Mouse (Mus musculus) ZHBTc4 (cell line): ENCODE data around the gene Mgat4a.

Experiments
- DNase-seq: peaks from one replicate; pipeline ENCODE4 v3.0.0-alpha.2; 2011; ENCODE audit warnings: low read depth, low spot score

The Mgat4a gene

DNA sequence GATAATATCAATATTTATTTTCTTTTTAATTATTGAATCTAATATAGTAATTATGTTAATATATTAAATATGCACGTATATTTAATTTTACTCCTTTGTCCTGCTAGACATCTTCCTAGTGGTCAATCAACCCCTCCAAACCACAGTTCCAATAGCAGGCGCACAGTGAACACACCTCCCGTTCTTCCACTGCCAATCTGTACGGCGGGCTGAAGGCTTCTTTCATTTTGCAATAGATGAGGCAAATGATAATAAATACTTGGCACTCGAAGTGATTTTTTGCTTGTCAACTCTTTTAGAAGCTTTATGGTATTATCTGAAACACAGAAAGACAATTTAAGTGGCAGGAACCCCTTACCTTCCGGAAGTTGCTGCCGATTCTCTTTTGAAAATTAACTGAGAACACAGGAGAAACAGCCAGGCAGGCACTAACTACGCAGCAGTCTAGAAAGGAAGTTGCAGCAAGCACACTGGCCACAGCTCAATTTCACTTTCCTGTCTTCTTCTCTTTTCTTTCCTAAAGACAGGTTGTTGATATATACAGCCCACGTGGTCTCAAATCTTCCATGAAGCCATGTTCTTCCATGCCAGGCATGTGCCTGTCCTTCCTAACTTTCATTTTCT lies 45.0 kb downstream of the Mgat4a start:
- DNase-seq, result no peak

DNA sequence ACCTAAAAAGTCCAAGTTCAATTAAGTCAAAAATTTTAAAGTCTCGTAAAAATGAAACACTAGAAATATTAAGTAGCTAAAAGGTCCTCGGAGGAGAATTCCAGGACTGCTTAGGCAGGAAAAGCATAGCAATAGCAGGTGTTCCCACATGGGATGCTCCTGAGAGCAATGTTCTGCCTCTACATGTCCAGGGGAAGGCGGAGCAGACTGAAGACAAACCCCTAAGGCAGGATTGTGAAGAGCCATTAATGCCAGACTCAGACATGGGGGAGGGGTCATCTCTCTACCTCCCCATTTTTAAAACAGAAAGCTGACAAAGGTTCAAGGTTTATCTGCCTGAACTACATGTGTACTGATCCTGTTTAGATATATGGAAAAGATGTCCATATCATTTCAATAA lies 45.7 kb downstream of the Mgat4a start:
- peak; percentile 55 for DNase-seq

DNA sequence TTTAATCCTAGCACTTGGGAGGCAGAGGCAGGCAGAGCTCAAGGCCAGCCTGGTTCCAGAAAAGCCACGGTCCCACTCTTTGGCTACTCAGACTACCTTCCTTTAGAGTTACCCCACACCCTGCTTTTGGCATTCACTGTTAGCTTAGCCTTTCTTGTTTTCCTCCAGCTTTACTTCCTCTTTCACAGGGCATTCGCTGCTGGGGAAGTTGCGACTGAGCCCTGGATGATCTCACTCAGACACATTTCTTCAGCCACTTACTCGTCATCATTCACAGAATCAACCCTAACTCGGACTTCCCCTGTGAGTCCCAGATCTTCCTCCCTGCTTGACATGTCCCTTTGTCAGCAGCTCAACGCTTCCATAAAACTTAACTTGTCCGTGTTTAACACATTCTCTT lies 49.1 kb downstream of the Mgat4a start:
- no peak for DNase-seq

DNA sequence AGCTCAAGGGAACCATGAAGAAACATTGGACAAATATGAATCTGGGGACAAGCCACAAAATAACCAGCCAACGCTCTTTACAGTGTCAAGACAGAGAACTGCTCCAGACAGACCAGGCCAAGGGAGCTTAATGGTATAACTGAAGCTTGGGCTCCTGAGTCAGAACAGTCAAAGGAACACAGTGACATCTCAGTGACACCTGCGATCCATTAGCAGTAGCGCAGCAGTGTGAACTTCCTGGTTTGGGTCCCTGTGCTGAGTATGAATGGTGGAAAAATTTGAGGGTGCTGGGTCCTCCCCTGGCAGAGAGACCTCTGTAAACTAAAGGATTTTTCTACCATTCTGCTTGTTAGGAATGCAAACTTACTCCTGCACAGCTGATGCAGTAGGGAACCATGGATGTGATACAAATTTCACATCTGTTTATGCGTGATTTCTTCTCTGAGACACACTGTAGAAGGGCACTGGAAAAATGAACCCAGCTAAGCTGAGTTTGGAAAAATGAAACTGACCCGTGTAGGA lies 50.1 kb downstream of the Mgat4a start:
- no peak for DNase-seq

DNA sequence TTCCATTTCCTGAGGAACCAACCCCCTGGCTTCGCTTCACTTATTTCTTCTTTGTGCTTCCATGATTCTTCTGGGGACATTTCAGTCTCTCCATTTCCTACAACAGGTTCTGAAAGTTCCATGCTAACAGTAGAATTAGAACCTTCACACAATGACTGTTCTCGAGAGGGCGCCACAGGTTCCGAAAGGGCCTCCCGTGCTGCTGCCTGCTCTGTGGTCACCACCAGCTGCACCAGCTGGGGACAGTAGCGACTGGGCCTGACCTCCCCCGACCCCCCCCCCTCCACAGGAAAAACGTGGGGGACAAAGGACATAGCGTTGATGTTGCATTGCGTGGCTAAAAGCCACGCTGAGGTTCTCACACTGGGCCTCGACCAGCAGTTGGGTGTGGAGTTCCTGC lies 52.3 kb downstream of the Mgat4a start:
- no peak for DNase-seq

DNA sequence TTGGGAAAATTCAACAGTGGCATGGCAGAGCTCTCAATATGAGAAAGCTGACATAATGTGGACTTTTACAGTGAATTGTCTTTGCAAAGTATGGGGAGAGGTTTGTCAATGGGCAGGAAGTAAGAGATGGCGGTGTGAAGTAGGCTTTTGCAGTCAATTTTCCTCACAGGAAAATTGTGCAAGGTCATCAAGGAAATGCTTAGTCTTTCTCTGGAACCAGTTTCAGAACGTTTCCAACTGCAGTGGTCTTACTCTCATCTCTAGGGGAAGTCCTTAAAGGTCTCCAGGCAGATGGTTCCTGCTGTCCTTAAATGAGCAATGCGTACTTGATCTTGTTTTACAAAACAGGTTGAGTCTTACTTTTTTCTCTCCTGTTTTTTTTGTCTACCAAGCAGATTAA lies 53.8 kb downstream of the Mgat4a start:
- DNase-seq, result no peak

DNA sequence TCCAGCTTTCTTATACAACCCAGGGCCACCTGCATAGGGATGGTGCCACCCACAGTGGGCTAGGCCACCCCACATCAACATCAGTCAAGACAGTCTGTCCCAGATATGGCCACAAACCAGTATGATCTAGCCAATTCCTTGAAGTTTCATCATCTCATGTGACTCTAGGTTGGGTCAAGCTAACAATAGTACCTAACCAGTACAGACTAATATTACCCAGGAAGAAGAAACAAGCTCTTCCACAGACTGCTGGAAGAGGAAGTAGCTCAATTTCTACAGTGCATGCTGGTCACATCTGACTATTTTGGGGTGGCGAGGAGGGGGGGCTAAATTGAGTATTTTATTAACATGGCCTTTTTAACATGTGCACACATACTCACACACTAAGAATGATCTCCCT lies 54.4 kb downstream of the Mgat4a start:
- DNase-seq, result no peak

DNA sequence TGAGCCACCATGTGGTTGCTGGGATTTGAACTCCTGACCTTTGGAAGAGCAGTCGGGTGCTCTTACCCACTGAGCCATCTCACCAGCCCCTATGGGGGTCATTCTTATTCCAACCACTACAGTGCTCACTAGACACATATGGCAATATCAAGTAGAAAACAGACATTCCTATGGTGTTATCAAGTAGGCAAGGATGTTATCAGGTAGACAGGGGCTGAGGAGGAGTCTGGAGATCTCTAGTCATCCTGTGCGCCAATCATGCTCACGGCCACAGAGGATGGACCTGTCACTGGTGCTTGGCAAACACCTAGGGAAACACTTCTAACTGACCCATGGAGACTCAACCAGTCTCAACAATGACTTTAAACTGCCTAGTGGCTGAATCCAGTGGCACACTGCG lies 56.2 kb downstream of the Mgat4a start:
- DNase-seq, result no peak

DNA sequence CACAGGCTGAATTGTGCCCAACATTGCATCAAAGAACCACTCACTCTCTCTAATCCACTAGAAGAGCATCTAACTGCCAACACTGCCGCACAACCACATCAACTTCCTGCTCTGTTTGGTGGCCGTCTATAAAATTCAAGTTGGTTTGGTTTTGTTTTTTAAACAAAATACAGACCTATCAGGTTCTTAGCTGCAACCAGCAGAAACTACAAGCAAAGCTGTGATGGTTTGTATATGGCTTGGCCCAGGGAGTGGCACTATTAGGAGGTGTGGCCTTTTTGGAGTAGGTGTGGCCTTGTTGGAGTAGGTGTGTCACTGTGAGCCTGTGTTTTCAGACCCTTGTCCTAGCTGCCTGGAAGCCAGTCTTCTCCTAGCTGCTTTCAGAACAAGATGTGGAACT lies 59.5 kb downstream of the Mgat4a start:
- DNase-seq, result peak; percentile 18

DNA sequence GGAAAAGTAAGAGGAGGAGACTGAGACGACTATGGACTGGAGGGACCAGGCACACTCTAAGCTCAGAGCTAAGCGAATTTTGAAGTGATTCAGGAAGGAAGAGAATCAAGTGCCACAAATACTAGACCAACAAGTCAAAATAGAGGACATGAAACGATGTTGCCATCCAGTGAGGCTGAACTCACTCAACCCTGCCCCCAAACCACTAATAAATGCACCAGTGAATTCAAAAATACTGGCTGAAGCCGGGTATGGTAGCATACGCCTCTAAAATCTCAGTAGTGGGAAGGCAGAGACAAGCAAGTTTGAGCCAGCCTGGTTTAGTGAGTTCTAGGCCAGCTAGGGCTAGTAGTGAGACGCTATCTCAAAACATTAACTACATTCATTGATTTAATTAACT lies 60.1 kb downstream of the Mgat4a start:
- no peak for DNase-seq

DNA sequence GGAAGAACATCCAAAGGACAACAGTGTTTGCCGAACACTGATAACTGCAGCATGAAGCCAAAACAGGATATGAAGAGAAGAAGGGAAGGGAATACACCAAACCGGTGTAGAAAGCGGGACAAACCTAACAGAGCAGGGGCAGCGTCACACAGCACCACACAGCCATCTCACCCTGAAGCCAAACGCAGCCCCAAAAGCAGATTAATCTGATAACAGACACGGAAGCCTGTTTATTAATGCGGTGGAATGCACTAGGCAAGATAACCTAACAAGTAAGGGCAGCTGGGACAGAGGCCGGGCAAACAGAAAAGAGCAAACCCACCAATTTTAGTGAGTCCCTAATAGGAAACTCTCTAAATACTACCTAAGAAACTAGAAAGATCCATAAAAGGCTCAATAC lies 61.1 kb downstream of the Mgat4a start:
- no peak for DNase-seq

DNA sequence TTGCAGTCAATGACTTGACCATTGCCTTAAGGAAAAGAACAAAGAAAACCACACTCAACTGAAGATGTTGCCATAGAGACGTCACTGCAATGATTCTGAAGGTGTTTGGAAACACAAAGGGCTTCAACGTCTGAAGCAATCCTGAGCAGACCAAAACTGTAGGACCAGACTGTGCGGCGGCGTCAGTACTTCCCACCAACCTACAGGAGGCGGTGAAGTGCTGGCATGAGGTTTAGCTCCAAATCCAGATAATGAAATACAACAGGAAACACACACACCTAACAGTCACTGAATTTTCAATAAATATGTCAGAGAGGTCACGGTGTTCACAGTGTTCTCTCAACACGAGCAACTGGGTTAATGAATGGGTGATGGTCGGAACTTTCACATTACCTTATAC lies 61.7 kb downstream of the Mgat4a start:
- peak; percentile 55 for DNase-seq

DNA sequence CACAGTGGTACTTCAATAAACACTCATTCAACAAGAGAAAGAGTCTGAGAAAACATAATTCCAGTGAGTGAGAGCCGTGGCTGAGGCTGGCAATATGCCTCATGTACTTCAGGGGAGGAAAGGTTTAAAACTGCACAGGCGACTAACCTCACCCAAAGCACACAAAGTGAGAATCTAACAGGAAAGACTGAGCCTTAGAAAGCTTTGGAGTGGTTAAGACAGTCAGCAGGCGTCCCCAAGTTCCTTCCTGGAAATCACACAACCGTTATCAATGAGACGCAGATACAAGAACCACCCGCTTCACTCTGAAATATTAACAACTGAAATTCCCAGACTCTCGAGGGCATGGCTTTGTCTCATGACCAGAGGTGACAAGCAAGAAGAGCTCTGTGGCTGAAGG lies 62.4 kb downstream of the Mgat4a start:
- no peak for DNase-seq

DNA sequence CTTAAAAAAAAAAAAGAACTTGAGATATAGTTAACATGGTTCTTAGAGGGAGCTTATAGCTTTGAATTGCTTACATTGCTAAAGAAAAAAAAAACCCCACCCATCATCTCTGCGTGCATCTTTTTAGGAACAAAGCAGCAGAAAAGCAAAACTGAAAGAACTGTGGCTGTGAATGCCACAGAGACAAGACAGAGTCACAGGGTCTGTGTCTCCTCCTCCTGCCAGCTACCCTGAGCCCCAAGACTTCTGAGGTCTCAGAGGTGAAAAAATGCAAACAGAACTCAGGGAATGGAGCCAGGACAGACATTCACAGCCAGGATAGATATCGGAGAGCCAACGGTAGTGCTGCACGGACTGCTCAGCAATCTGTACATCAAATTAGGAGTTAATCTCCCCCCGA lies 62.9 kb downstream of the Mgat4a start:
- DNase-seq, result no peak

DNA sequence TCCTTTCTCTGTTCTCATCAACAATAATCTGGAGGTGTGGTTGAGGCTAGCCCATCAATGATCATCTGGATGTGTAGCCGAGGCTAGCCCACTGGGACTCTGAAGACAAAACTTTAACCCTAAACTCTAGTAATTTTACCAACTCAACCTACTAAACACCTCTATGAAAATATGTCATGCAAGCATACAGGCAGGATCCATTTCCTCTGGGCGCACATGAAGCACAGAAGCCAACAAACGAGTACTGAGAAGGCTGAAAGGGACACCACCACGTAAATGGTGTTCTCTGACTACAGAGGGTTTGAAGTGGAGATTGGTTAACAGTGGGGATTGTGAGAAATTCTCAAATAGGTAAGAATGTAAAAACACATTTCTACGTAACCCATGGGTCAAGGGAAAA lies 63.6 kb downstream of the Mgat4a start:
- DNase-seq, result no peak

DNA sequence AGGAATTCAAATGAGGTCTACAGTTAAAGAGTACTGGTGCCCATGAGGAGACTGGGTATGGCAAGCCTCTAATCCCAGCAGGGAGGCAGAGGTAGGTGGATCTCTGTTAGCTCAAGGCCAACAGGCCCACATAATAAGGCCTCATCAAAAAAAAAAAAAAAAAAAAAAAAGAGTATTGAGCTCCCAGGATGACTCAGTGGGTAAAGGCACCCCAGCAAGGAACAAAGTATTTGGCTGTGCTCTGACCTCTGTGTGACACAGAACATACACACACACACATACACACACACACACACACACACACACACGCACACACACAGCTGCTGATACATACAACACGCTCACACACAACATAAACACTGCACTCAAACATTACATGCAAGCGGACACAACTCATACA lies 65.5 kb downstream of the Mgat4a start:
- DNase-seq, result no peak

DNA sequence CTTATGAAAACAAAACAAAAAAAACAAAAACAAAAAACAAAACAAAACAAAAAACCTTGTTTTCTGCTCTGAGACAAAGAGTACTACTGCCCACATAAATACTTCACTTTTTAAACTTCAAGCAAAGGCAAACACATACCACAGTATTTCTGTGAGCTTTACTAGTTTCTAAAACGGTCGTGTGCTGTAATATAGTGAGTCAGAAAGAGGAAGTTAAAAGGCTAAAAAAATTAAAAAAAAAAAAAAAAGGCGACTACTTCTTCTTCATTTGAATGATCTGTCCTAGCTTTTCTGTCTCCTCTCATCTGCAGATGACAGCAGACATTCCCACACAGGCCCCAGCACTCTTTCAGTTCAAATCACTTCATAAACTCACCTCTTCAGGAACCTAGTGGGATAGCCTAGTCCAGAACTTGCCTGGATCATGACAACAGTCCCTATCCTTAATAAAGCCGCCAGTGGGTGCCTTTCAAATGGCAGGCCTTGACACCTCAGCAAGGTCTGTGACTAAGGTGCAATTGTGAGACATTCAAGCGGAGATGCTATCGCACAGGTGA lies 66.1 kb downstream of the Mgat4a start:
- no peak for DNase-seq

DNA sequence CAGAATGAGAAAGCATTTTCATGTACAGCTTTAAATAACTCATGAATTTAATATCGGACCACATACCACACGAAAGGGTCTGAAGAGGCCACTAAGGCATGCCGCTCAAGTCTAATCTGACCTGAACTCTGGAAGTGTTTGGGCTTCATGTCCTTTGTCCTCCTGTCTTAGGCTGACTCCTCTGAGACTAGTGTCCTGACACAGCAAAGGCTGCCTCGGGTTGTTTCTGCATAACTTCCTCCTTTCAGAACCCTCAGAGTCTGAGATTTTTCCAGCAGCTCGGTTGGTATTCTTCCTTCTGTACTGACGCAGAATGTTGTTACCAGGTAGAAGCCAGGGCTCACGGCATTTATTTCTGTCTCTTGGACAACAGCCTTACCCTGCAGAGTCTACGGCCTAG lies 66.8 kb downstream of the Mgat4a start:
- no peak for DNase-seq

DNA sequence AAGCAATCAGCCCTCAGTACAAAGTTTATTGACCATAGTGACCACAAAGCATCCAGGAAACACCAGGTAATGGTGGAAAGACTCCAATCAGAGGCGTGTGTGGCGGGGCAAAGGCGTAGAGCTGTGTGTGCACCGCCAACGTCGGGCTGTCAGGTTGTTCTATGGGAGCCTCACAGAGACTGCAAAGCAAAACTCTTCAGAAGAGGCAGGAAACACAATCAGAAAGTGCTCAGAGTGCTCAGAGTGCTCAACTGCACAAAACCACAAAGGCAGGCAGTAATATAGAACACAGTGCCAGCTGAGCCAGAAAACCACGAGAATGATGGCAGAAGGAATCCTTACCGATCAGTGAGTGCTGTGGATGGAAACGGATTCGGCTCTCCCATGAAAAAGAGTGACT lies 67.6 kb downstream of the Mgat4a start:
- DNase-seq, result no peak

DNA sequence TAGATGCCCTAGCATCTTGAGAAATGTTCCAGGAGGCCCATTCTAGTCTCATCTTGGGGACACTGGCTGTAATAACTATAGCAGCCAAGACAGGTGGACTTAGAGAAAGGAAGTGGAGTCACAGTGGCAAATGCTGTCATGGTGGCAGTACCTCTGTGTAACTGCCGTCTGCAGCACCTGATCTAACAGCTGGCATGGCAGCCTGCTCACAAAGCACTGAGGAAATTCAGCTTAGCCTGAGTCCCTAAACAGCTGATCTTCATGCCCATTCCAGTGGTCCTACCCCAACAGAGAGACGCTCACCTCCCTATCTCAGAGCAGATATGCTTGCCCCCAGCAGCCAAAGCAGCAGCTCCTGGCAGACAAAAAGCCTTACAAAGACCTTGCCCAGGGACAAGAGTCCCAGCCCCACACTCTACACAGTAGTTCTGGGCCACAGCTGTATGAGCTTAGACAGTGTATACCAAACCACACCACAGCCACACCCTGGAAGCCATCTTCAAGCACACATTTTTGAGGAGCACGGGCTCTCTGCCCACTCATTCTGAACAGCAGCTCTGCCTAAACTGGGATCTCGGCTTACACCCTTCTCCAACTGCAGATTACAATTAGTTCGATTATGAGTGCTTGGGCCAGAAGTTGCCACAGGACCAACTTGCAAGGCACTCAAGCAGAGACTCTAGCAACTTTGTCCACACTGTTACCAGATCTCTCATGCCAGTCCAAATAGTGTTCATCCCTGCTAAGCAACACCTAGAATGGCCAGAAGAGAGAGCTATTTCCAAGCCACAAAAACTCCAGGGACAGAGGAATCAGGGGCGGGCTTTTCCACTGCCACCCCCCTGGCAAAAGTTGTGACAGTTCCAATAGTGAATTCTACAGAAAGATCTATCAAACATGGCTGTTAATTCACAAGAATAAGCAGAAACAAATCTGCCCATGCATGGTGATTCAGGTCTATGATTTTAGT lies 69.4 kb downstream of the Mgat4a start:
- no peak for DNase-seq

DNA sequence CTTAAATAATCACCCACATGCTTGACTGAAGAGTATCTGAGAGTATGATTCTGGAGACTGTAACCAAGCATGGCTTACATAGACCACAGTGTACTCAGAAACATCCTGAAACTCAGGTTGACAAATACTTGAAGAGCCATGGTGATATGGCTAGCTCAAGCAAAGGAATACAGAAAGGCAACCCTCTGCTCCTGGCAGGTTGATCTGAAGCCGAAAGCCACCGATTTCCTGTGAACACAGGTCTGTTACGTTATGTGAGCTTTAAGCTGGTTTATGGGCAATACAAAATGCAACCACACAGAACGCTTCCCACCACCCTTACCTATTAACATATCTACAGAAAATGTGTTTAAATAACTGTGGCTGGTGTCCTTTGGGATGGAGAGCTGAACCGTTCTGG lies 71.8 kb downstream of the Mgat4a start:
- no peak for DNase-seq

DNA sequence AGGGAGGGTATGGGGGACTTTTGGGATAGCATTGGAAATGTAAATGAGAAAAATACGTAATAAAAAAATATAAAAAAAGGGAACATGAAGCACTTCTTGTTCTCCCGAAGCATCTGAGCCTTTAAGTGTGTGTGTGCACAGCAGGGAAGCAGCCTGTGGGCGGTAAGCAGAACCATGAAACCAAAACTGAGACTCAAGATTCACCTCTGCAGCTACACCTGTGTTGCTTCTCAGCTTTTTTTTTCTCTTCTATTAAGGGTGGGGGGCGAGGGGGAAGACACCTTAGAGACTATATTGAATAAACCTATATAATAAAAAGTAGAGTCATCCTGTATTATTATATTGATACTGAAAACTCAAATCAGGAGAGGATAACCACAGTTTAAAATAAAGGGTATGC lies 73.0 kb downstream of the Mgat4a start:
- DNase-seq, result no peak
